Mouse (Mus musculus): ENCODE measurements around the gene Rap2b. TPM values are rescaled to one million over a fixed set of nuclear protein-coding genes. Genes with fewer than 3 reads are reported as not detected.

The Rap2b gene
- polyA plus RNA-seq (2014; fragmentation: Nextera tagmentation; extraction: Ambion mirVana) = 12.4 and 13.1 TPM in 2 replicates

GRCm38 (mm10) chr3:61361338-61361737 lies at the start of gene Rap2b:
TSS of gene Rap2b (plus strand) at chr3:61361638.
- Histone ChIP-seq H3K4me2 (replicated peaks) (peak within 1 kb of the TSS; percentile 91), H3K4me3 (replicated peaks; ENCODE audit: low read length) (no peak within 1 kb of the TSS), H3K4me1 (replicated peaks; ENCODE audit: control insufficient read depth, insufficient read depth, low read length) (peaks cover 6% of the 10 kb centered on the region), H3K36me3 (replicated peaks; ENCODE audit: control insufficient read depth, insufficient read depth) (no peaks in the 10 kb centered on the region), H3K27ac (no peak within 1 kb of the TSS), H3K9ac (no peak within 1 kb of the TSS), H3K9me3 (ENCODE audit: control insufficient read depth, low read length) (no peaks in the 10 kb centered on the region), H3K27me3 (ENCODE audit: control insufficient read depth, insufficient read depth, low read length) (no peaks in the 10 kb centered on the region)
- DNase-seq (ENCODE audit: low spot score) (no peak), ATAC-seq (ENCODE audit: low FRiP score) (no peak)
- whole genome bisulfite sequencing = 93% methylated on average over 1 of the region's 1 CpGs

GRCm38 (mm10) chr3:61315002-61315401 lies 46.4 kb upstream of the Rap2b start:
- Histone ChIP-seq H3K9ac (no peak overlapping the region), H3K4me3 (replicated peaks; ENCODE audit: low read length) (no peak overlapping the region), H3K4me1 (replicated peaks; ENCODE audit: control insufficient read depth, insufficient read depth, low read length) (no peaks in the 10 kb centered on the region), H3K9me3 (ENCODE audit: control insufficient read depth, low read length) (no peaks in the 10 kb centered on the region), H3K36me3 (replicated peaks; ENCODE audit: control insufficient read depth, insufficient read depth) (no peaks in the 10 kb centered on the region), H3K27ac (no peak overlapping the region), H3K27me3 (ENCODE audit: control insufficient read depth, insufficient read depth, low read length) (no peaks in the 10 kb centered on the region), H3K4me2 (replicated peaks) (no peak overlapping the region)
- DNase-seq (ENCODE audit: low spot score) (no peak), ATAC-seq (ENCODE audit: low FRiP score) (no peak)
- WGBS = 84% methylated on average over 2 of the region's 2 CpGs

GRCm38 (mm10) chr3:61320031-61320430 lies 41.4 kb upstream of the Rap2b start:
- no peaks in the 10 kb centered on the region for H3K9me3 ChIP-seq (ENCODE audit: control insufficient read depth, low read length)
- H3K27me3 ChIP-seq (ENCODE audit: control insufficient read depth, insufficient read depth, low read length) = no peaks in the 10 kb centered on the region
- H3K27ac ChIP-seq = no peak overlapping the region
- no peak overlapping the region for H3K4me3 ChIP-seq (replicated peaks; ENCODE audit: low read length)
- no peaks in the 10 kb centered on the region for H3K4me1 ChIP-seq (replicated peaks; ENCODE audit: control insufficient read depth, insufficient read depth, low read length)
- no peak overlapping the region for H3K9ac ChIP-seq
- no peak overlapping the region for H3K4me2 ChIP-seq (replicated peaks)
- 76% methylated on average over 2 of the region's 2 CpGs for WGBS
- ATAC-seq (ENCODE audit: low FRiP score) = no peak
- H3K36me3 ChIP-seq (replicated peaks; ENCODE audit: control insufficient read depth, insufficient read depth) = no peaks in the 10 kb centered on the region
- no peak for DNase-seq (ENCODE audit: low spot score)

GRCm38 (mm10) chr3:61321632-61322031 lies 39.8 kb upstream of the Rap2b start:
- no peaks in the 10 kb centered on the region for H3K4me1 ChIP-seq (replicated peaks; ENCODE audit: control insufficient read depth, insufficient read depth, low read length)
- ATAC-seq (ENCODE audit: low FRiP score) (no peak), DNase-seq (ENCODE audit: low spot score) (no peak)
- 77% methylated on average over 6 of the region's 6 CpGs for WGBS
- H3K4me2 ChIP-seq (replicated peaks) = no peak overlapping the region
- H3K9ac ChIP-seq = no peak overlapping the region
- no peak overlapping the region for H3K27ac ChIP-seq
- H3K36me3 ChIP-seq (replicated peaks; ENCODE audit: control insufficient read depth, insufficient read depth) = no peaks in the 10 kb centered on the region
- no peak overlapping the region for H3K4me3 ChIP-seq (replicated peaks; ENCODE audit: low read length)
- no peaks in the 10 kb centered on the region for H3K27me3 ChIP-seq (ENCODE audit: control insufficient read depth, insufficient read depth, low read length)
- H3K9me3 ChIP-seq (ENCODE audit: control insufficient read depth, low read length) = no peaks in the 10 kb centered on the region

- Histone ChIP-seq H3K9me3 (ENCODE audit: control insufficient read depth, low read length) (no peaks in the 10 kb centered on the region), H3K4me2 (replicated peaks) (no peak overlapping the region)
Measured at GRCm38 (mm10) chr3:61336205-61336604, 25.2 kb upstream of the Rap2b start.

GRCm38 (mm10) chr3:61337230-61337629 lies 24.2 kb upstream of the Rap2b start:
- Histone ChIP-seq H3K27me3 (ENCODE audit: control insufficient read depth, insufficient read depth, low read length) (no peaks in the 10 kb centered on the region), H3K36me3 (replicated peaks; ENCODE audit: control insufficient read depth, insufficient read depth) (no peaks in the 10 kb centered on the region), H3K27ac (no peak overlapping the region), H3K4me2 (replicated peaks) (no peak overlapping the region), H3K9ac (no peak overlapping the region), H3K9me3 (ENCODE audit: control insufficient read depth, low read length) (no peaks in the 10 kb centered on the region), H3K4me3 (replicated peaks; ENCODE audit: low read length) (no peak overlapping the region), H3K4me1 (replicated peaks; ENCODE audit: control insufficient read depth, insufficient read depth, low read length) (no peaks in the 10 kb centered on the region)
- 86% methylated on average over 3 of the region's 3 CpGs for WGBS
- no peak for ATAC-seq (ENCODE audit: low FRiP score)
- DNase-seq (ENCODE audit: low spot score) = no peak

More at GRCm38 (mm10) chr3:61336205-61336604, 25.2 kb upstream of the Rap2b start:
- 60% methylated on average over 2 of the region's 2 CpGs for WGBS
- ATAC-seq (ENCODE audit: low FRiP score) (no peak), DNase-seq (ENCODE audit: low spot score) (no peak)
- Histone ChIP-seq H3K9ac (no peak overlapping the region), H3K4me1 (replicated peaks; ENCODE audit: control insufficient read depth, insufficient read depth, low read length) (no peaks in the 10 kb centered on the region), H3K4me3 (replicated peaks; ENCODE audit: low read length) (no peak overlapping the region), H3K36me3 (replicated peaks; ENCODE audit: control insufficient read depth, insufficient read depth) (no peaks in the 10 kb centered on the region), H3K27me3 (ENCODE audit: control insufficient read depth, insufficient read depth, low read length) (no peaks in the 10 kb centered on the region), H3K27ac (no peak overlapping the region)

- ATAC-seq (ENCODE audit: low FRiP score) = peak; percentile 60; the same call in 1 of the 2 replicates
Measured at GRCm38 (mm10) chr3:61340321-61340720, 21.1 kb upstream of the Rap2b start.

GRCm38 (mm10) chr3:61344031-61344430 lies 17.4 kb upstream of the Rap2b start:
- no peaks in the 10 kb centered on the region for H3K4me1 ChIP-seq (replicated peaks; ENCODE audit: control insufficient read depth, insufficient read depth, low read length)
- H3K27ac ChIP-seq = no peak overlapping the region
- no peaks in the 10 kb centered on the region for H3K36me3 ChIP-seq (replicated peaks; ENCODE audit: control insufficient read depth, insufficient read depth)
- H3K9me3 ChIP-seq (ENCODE audit: control insufficient read depth, low read length) = no peaks in the 10 kb centered on the region
- H3K4me2 ChIP-seq (replicated peaks) = no peak overlapping the region
- H3K4me3 ChIP-seq (replicated peaks; ENCODE audit: low read length) = no peak overlapping the region
- no peak for DNase-seq (ENCODE audit: low spot score)
- WGBS = 86% methylated on average over 7 of the region's 7 CpGs
- no peaks in the 10 kb centered on the region for H3K27me3 ChIP-seq (ENCODE audit: control insufficient read depth, insufficient read depth, low read length)
- no peak overlapping the region for H3K9ac ChIP-seq
- no peak for ATAC-seq (ENCODE audit: low FRiP score)

More at GRCm38 (mm10) chr3:61340321-61340720, 21.1 kb upstream of the Rap2b start:
- WGBS = 52% methylated on average over 5 of the region's 5 CpGs
- H3K36me3 ChIP-seq (replicated peaks; ENCODE audit: control insufficient read depth, insufficient read depth) = no peaks in the 10 kb centered on the region
- no peaks in the 10 kb centered on the region for H3K4me1 ChIP-seq (replicated peaks; ENCODE audit: control insufficient read depth, insufficient read depth, low read length)
- no peaks in the 10 kb centered on the region for H3K9me3 ChIP-seq (ENCODE audit: control insufficient read depth, low read length)
- no peak overlapping the region for H3K4me2 ChIP-seq (replicated peaks)
- no peak overlapping the region for H3K27ac ChIP-seq
- H3K4me3 ChIP-seq (replicated peaks; ENCODE audit: low read length) = no peak overlapping the region
- H3K9ac ChIP-seq = no peak overlapping the region
- DNase-seq (ENCODE audit: low spot score) = no peak
- H3K27me3 ChIP-seq (ENCODE audit: control insufficient read depth, insufficient read depth, low read length) = no peaks in the 10 kb centered on the region

GRCm38 (mm10) chr3:61345636-61346035 lies 15.8 kb upstream of the Rap2b start:
- DNase-seq (ENCODE audit: low spot score) (no peak), ATAC-seq (ENCODE audit: low FRiP score) (no peak)
- no peak overlapping the region for H3K27ac ChIP-seq
- H3K4me1 ChIP-seq (replicated peaks; ENCODE audit: control insufficient read depth, insufficient read depth, low read length) = no peaks in the 10 kb centered on the region
- H3K27me3 ChIP-seq (ENCODE audit: control insufficient read depth, insufficient read depth, low read length) = no peaks in the 10 kb centered on the region
- H3K4me3 ChIP-seq (replicated peaks; ENCODE audit: low read length) = no peak overlapping the region
- no peaks in the 10 kb centered on the region for H3K36me3 ChIP-seq (replicated peaks; ENCODE audit: control insufficient read depth, insufficient read depth)
- no peak overlapping the region for H3K4me2 ChIP-seq (replicated peaks)
- WGBS = 56% methylated on average over 1 of the region's 1 CpGs
- no peaks in the 10 kb centered on the region for H3K9me3 ChIP-seq (ENCODE audit: control insufficient read depth, low read length)
- no peak overlapping the region for H3K9ac ChIP-seq

- no peak for DNase-seq (ENCODE audit: low spot score)
Measured at GRCm38 (mm10) chr3:61348036-61348614, 13.3 kb upstream of the Rap2b start.

More at GRCm38 (mm10) chr3:61348036-61348614, 13.3 kb upstream of the Rap2b start:
- no peaks in the 10 kb centered on the region for H3K4me1 ChIP-seq (replicated peaks; ENCODE audit: control insufficient read depth, insufficient read depth, low read length)
- ATAC-seq (ENCODE audit: low FRiP score) = no peak
- H3K36me3 ChIP-seq (replicated peaks; ENCODE audit: control insufficient read depth, insufficient read depth) = no peaks in the 10 kb centered on the region
- no peak overlapping the region for H3K27ac ChIP-seq
- H3K27me3 ChIP-seq (ENCODE audit: control insufficient read depth, insufficient read depth, low read length) = no peaks in the 10 kb centered on the region
- no peak overlapping the region for H3K4me3 ChIP-seq (replicated peaks; ENCODE audit: low read length)
- H3K9ac ChIP-seq = no peak overlapping the region
- H3K9me3 ChIP-seq (ENCODE audit: control insufficient read depth, low read length) = no peaks in the 10 kb centered on the region
- 84% methylated on average over 4 of the region's 4 CpGs for WGBS
- H3K4me2 ChIP-seq (replicated peaks) = no peak overlapping the region
